Mouse (Mus musculus) heart, postnatal 10 days (tissue): ENCODE data around the gene Afap1. TPM values are rescaled to one million over a fixed set of nuclear protein-coding genes. Genes with fewer than 3 reads are reported as not detected.
A peak's percentile ranks its signal among the peaks of the same experiment; 100 is the strongest.

Source experiments
- DNase-seq, 2 experiments: peaks; one replicate each; pipeline ENCODE4 v3.0.0; 2021
- intact Hi-C: fragments of 180-260 bp; cut with DNase I; formaldehyde crosslinking; loops from one replicate; pipeline ENCODE4 v1.15.1; 2025
- total RNA-seq, 2 experiments: library from RNA; stranded (reverse); gene quantifications; 2 replicates each; pipeline ENCODE4 v1.2.3; 2021

Gene Afap1
- total RNA-seq, 2 experiments from 2014 or later = 37.9 to 42.9 TPM

DNA sequence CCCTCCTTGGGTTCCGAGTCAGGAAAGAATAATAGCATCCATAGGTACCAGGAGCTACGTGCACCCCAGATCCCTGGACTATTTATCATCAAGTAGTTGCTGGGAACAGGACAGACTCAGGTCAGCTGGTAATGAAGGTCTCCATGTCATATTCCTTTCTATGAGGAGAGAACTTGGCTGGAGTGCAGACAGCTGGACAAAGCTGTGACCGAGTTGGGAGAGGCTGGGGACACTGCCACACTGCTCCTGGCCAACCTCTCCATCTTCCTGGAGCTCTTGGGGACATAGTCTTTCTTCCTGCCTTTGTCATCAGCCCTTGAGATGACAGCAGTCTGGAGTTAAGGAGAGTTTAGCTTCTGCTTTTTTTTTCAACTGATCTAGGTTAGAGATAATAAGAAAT, 76.7 kb downstream of the Afap1 start:
- DNase-seq = peak; percentile 64 to 65

GRCm38 (mm10) chr5:35970380-35971105, 77.4 kb downstream of the Afap1 start:
- intact Hi-C loops = loop anchor here (10.0 kb wide), 1 partner anchor 216 kb away; the partner anchor contains the start of gene Ablim2
- peak; percentile 75 to 77 for DNase-seq

More for the DNA sequence above, 76.7 kb downstream of the Afap1 start:
- intact Hi-C loops = loop anchor here (10.0 kb wide), 1 partner anchor 215 kb away; the partner anchor contains the start of gene Ablim2

GRCm38 (mm10) chr5:35971841-35972578, 78.9 kb downstream of the Afap1 start:
- peak; percentile 86 to 89 for DNase-seq
- intact Hi-C loops = loop anchor here (1.0 to 10.0 kb wide), 2 partner anchors 83 to 217 kb away; partner anchors contain the start of gene Ablim2

DNA sequence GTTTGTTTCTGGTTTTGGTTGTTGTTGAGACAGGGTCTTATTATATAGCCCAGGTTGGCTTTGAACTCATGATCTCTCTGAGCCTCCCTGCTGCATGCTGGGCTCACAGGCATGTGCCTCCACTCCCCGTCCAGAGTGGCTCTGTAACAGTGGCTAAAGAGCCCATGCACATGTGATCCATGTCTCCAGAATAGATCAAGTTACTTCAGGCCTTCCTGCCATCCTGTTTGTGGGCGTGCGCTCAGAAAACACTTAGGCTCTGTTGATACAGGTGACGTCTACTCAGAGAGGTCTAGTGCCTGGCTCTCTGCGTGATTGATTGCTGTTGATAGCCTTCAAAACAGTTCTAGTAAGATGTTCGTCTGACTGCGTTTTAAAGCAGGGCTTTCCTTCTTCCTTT, 79.6 kb downstream of the Afap1 start:
- no peak for DNase-seq
- intact Hi-C loops = loop anchor here (1.0 to 10.0 kb wide), 3 partner anchors 83 to 218 kb away; partner anchors contain the start of gene Ablim2

- intact Hi-C loops = loop anchor here (1.0 to 10.0 kb wide), 2 partner anchors 103 to 219 kb away; partner anchors contain the start of gene Ablim2
- peak; percentile 92 for DNase-seq
These were observed 80.7 kb downstream of the Afap1 start for GRCm38 (mm10) chr5:35973800-35974199.

- intact Hi-C loops = loop anchor here (10.0 kb wide), 1 partner anchor 219 kb away; the partner anchor contains the start of gene Ablim2
- DNase-seq = no peak
These were observed 81.1 kb downstream of the Afap1 start for GRCm38 (mm10) chr5:35974265-35974664.

DNA sequence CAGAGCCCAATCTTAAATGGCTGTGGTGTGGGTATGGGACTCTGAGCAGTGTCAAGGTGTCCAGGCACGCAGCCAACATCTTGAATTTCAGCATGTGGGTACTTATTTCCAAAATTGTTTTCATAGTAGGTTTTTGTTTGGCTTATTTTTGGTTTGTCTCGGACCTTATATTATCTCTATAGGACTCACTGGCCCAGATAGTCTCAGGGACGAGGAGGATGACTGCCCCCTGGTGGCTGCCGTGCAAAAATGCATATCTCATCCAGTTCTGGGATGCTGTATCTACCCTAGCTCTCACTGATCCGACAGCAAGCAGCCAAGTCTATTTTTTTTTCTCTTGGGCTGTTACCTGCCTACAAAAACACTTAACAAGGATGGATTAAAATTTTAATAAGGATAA, 82.6 kb downstream of the Afap1 start:
- intact Hi-C loops = loop anchor here (1.0 to 10.0 kb wide), 2 partner anchors 87 to 221 kb away; partner anchors contain the start of gene Ablim2
- DNase-seq = peak; percentile 79 to 87

DNA sequence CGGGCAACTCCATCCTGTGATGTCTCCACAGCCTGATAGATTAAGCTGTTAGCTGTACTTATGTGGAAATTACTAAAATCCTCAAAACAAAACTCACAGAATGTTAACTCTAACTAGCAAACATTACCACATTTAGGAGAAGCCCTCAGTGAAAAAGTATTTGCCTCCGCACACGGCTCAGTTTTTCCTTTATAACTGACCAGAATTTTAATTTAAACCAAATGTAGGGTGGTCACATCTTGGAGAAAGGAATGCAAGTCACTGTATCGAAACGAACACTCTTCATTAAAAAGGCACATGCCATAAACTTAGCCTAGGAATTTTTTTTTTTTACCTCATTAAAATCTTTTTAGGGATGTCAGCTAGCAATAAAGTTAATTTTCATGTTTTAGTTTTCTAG, 87.4 kb downstream of the Afap1 start:
- intact Hi-C loops = no loop called here

GRCm38 (mm10) chr5:35981341-35981740, 88.2 kb downstream of the Afap1 start:
- intact Hi-C loops = no loop called here

More for the DNA sequence above, 87.4 kb downstream of the Afap1 start:
- DNase-seq = no peak

DNA sequence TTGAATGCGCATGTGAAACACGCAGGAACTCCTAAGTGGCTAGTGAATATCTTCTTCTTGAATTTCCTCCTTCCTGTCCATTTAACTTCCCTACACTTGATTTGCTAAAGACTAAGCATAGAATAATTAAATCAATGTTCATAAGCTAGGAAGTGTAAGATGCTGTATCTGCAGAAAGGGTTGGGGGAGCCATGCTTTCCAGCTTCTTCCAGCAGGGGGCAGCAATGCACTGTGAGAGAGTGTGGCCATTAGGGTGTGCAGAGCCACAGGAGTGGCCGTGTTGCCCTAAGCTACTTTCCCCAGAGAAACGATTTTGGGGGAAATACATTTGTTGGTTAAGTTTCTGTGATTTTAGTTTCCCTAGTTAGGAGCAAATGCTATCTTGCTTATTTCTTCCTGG, 88.9 kb downstream of the Afap1 start:
- intact Hi-C loops = loop anchor here (1.0 kb wide), 1 partner anchor 416 kb away; the partner anchor contains the start of gene Sorcs2
- peak; percentile 84 to 90 for DNase-seq

More at GRCm38 (mm10) chr5:35981341-35981740, 88.2 kb downstream of the Afap1 start:
- DNase-seq = no peak

GRCm38 (mm10) chr5:35985611-35986010, 92.5 kb downstream of the Afap1 start:
- intact Hi-C loops = no loop called here
- DNase-seq = peak in 1 of 2 experiments; percentile 27

GRCm38 (mm10) chr5:35988085-35988484, 95.0 kb downstream of the Afap1 start:
- intact Hi-C loops = no loop called here
- no peak for DNase-seq

GRCm38 (mm10) chr5:35989506-35989905, 96.4 kb downstream of the Afap1 start:
- intact Hi-C loops = no loop called here

DNA sequence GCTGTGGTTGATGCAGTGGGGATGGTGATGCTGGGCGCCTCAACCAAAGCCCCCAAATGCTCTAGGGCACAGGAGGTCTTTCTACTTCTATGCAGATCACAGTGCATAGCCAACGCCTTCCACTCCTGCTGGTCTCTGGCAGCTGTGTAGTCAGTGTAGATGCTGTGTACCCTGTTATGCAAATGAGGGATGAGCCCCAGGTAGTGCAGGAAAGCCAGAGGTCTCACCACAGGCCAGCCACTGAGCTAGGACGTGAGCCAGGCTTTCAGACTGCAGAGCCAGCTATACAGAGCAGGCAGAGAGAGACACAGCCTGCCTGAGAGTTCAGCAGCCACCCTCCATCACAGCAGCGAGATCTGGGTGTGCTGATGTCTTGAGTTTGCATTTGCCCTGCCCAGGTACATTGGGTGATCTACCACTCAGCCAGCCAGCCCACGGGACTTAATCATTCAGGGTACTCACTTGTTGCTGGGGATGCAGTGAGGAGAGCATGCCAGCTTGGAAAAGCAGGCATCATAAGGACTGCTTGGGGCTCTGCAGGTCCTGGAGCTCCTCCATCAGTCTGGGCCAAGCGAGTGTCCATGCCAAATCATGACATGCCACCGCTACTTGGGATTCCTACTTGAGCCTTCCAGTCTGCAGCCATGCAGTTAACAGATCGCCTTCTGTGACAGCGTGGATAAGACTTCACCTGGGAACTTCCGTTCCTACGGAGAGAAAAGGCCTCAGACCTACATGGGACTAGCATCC, 97.0 kb downstream of the Afap1 start:
- intact Hi-C loops = no loop called here
- DNase-seq = peak in 1 of 2 experiments; percentile 21

More at GRCm38 (mm10) chr5:35989506-35989905, 96.4 kb downstream of the Afap1 start:
- no peak for DNase-seq

DNA sequence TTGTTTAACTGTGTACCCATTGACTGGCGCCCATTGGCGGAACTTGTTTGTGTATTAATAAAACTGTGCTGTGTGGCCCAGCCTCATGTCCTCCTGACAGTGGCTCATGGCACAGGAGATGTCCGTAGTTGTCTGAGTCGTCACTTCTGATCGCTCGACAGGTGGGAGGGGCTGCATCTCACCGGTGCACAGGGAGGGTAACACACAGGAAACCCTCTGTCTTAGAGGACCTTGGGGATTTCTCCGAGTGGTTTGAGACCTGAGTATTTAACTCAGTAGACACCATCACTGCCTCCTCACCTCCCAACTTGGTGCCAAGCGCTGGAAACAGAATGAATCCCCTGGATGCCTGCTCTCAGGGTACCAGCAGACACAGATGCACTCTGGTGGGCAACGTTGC, 110.7 kb downstream of the Afap1 start:
- no peak for DNase-seq
- intact Hi-C loops = no loop called here

GRCm38 (mm10) chr5:36006106-36006505, 113.0 kb downstream of the Afap1 start:
- DNase-seq = no peak
- intact Hi-C loops = no loop called here

DNA sequence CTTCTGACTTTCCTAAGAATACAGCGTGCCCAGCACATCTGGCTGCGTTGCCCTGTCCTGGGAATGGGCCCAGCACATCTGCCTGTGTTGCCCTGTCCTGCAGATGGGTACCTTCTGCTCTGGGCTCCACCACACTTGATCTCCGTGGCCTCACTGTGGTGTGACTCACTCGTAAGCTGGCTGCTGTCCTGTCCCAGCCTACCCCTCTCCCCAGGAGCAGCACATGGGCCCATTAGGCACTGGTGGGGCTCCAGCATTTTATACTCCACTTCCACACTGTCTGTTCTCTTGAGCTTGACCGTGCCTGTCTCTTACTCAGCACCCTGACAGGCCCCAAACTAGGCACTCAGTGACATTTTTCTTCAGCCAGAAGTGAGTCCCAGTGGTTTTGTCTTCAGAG, 113.5 kb downstream of the Afap1 start:
- no peak for DNase-seq
- intact Hi-C loops = no loop called here

DNA sequence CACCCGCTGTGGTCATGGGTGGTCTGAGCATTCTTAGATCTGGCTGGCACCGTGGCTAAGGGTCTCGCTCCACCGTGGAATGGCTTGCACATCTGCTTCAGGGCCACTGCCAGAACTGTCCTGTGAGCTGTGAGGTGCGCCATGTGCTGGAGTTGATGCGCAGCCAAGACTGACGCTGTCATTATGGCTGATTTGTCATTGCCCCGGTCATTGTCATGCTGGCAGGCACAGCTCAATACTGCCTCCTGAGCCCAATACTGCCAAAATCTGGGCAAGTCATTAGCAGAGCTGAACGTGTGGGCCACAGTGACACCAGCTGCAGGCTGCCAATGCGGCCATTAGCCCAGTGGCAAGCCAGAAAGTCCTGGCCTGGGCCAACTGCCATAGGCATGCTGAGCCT, 114.5 kb downstream of the Afap1 start:
- intact Hi-C loops = no loop called here
- DNase-seq = peak; percentile 40 to 47

- no peak for DNase-seq
- intact Hi-C loops = no loop called here
These were observed 116.3 kb downstream of the Afap1 start for GRCm38 (mm10) chr5:36009405-36009804.

DNA sequence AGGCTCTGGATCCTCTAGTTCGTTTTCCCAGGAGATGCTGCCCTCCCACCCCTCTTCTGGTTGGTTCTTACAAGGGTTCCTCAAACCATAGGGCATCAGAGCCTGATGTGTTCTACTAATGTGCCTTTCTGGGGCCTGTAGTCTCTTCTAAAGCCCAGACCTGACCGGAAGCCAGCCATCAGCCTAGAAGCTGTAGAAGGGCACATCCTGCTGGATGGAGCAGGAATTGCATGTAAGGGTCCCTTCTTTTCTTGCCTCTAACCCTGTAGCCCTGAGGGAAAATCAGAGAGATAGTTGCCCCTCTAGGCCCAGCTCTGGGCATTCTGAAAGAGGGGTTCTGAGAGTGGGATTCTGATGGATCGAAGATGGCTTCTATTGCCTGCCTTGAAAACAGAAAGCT, 125.2 kb downstream of the Afap1 start:
- intact Hi-C loops = no loop called here
- peak in 1 of 2 experiments; percentile 37 for DNase-seq
